Mouse (Mus musculus) adrenal gland, postnatal 25 days (tissue): ENCODE measurements around the gene E130218I03Rik. TPM values are rescaled to one million over a fixed set of nuclear protein-coding genes. Genes with fewer than 3 reads are reported as not detected.
A peak's percentile ranks its signal among the peaks of the same experiment; 100 is the strongest.
"Not testable (repeated sequence)": the region's sequence is repeated elsewhere in the genome, so short reads cannot be mapped to it uniquely, and the experiment has no call there.

Source experiments
- DNase-seq: peaks from one replicate; pipeline ENCODE4 v3.0.0; 2021; ENCODE audit warnings: mixed read lengths
- total RNA-seq: library from RNA; stranded (reverse); gene quantifications from 2 replicates; pipeline ENCODE4 v1.2.3, GENCODE M21; 2021

Gene E130218I03Rik
- total RNA-seq, 1 experiment from 2014 or later: not detected

GRCm38 (mm10) chr4:134252131-134252910 is 8.9 kb downstream of the E130218I03Rik start:
- no peak for DNase-seq

- DNase-seq: no peak
Measured at GRCm38 (mm10) chr4:134252911-134253721, 9.7 kb downstream of the E130218I03Rik start.

DNA sequence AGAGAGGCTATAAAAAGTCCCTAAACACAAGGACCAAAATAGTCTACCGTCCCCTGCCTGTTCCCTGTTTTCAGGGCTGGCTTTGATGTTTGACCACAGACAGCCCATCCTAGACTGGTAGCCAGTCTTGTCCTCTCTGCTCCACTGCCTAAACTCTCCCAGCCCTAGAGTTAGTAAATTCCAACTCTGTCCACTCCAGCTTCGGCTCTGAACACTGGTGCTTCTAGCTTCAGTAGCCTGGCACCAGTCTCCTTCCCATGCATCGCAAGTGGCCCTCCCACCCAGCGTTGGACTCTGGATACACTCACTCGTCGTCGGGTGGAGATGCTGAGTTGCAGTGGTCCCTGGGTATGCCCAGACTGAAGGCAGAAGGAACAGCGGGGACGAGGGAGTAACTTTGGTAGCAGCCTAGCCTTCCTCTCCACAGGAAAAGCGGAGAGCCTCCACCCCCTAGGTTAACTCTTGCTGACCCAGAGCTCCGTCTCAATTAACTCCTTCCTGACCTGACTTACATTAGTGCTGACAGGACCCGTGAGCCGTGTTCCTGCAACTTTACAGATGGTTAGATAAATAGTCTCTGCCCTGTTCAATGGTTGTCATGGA is 10.4 kb downstream of the E130218I03Rik start, which contains the start of gene Grrp1:
TSS of gene Grrp1 (minus strand) at position 385 of the 603 bp plus-strand sequence.
- no peak for DNase-seq

GRCm38 (mm10) chr4:134254835-134255234 is 11.4 kb downstream of the E130218I03Rik start:
- no peak for DNase-seq

DNA sequence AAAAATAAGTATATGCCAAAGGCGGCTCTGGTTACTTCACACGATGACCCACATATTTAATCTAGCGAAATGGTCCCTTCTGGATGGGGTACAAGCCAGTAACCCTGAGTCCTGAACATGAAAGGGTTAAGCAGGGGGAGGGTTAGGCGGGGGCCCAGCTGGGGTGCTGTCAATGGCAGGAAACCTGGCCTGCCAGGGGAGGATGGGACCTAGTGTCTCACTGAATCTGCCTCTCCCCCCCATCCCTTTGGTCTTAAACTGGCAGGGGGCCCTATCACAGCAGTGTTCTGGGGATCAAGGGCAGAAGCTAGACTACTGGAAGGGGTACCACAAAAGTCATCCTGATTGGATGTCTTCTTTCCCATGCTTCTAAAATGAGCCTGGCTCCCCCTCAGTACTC is 12.4 kb downstream of the E130218I03Rik start:
- DNase-seq: no peak

- no peak for DNase-seq
Measured at GRCm38 (mm10) chr4:134256407-134257197, 13.1 kb downstream of the E130218I03Rik start.

DNA sequence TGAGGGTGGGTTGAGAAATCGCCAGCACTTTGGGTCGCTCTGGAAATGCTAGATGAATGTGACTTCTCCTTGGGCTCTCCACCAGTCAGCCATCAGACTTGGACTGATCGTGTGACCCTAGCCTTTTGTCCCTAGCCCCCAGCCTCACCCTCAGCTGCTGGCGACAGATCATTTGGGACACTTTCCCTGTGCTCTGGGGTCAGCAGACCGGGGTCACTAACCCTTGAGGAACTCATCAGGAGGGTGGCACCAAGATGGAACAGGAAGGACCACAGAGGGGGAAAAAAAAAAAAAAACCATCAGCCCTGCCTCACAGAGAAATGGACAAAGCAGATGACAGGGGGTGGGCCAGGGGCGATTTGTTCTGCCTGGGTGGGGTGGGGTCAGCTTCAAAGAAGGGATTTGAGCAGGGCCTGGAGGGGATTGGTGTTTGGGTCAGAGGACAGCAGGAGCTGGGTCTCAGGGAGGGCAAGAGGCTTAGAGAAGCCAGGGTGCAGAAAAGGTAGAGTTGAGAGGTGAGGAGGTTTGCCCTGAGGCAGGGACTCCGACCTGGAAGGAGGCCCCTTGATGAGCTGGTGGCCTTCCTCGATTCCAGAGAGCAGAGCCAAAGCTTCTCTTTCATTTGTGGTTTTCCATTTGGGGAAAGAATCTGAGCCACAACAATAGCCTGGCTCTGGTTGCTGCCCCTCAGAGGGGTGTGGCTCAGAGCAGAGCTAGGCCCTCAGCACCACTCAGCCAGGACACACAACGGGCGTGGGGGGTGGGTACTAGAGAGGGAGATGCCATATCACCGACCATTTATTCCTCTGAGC is 13.9 kb downstream of the E130218I03Rik start:
- no peak for DNase-seq

DNA sequence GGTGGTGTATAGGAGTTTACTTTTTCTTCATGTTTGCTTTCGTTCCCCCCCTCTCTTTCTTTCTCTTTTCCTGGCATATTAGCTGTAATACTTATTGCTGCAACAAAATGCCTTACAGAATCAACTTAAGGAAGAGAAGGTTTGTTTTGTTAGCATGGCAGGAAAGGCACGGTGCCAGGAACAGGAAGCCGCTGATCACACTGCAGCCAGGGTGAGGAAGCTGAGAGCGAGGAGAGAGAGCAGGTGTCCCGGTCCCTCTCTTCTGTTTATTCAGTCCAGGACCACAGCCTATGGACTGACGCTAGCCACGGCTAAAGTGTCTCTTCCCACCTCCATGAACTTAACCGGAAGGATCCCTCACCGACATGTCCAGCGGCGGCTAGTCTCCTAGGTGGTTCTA is 14.9 kb downstream of the E130218I03Rik start:
- no peak for DNase-seq

DNA sequence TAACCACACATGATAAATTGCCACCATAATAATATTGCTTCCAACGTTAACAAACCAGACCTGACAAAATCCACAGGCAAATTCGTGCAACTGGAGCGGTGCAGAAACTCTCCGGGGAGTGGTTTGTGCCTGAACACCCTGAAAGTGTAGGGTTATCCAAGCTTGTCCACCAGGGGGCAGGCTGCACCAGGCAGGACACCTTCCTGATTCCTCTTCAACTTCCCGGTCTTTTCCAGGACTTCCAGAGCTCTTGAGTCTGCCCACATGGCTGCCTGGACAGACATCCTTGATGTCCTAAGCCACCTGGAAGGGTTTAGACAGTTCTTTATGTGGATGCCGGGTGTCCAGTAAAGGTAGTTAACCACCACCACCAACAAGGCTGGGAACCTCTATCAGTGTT is 19.7 kb downstream of the E130218I03Rik start:
- DNase-seq: peak; percentile 76

DNA sequence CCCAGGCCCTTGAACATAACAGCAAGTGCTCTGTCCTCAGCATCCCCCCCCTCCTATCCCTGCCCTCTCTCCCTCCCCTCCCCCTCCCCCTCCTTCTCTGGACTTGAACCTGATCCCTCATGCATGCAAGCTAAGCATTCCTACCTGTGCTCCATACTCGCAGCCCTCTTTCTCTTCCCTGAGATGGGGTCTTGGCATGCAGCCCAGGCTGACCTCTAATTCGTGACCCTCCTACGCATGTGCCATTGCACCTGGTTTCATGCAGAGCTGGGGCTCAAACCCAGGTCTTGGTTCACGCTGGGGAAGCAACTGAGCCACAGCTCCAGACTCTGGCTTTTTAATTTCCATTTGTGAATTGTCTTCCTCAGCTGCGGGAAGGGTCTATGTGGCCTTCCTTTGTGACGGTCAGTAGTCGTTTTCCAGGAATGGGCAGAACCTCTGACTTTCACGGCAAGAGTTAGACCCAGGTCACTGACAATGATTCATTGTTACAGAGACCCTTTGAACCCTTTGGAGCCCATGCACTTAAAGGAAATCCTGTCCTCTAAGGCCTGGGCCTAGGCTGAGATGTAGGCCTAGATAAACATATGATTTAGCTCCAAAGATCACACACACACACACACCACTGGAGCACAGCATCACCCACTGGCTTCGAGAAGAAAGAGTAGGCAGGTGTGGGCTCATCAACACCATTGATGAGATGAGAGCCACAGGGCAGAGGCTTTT is 22.6 kb downstream of the E130218I03Rik start:
- DNase-seq: no peak

- no peak for DNase-seq
Measured at GRCm38 (mm10) chr4:134268102-134268655, 24.7 kb downstream of the E130218I03Rik start.

GRCm38 (mm10) chr4:134269622-134270021 is 26.2 kb downstream of the E130218I03Rik start:
- not testable (repeated sequence) for DNase-seq

GRCm38 (mm10) chr4:134271979-134272378 is 28.5 kb downstream of the E130218I03Rik start:
- DNase-seq: no peak

GRCm38 (mm10) chr4:134272731-134273416 is 29.4 kb downstream of the E130218I03Rik start:
- DNase-seq: no peak

DNA sequence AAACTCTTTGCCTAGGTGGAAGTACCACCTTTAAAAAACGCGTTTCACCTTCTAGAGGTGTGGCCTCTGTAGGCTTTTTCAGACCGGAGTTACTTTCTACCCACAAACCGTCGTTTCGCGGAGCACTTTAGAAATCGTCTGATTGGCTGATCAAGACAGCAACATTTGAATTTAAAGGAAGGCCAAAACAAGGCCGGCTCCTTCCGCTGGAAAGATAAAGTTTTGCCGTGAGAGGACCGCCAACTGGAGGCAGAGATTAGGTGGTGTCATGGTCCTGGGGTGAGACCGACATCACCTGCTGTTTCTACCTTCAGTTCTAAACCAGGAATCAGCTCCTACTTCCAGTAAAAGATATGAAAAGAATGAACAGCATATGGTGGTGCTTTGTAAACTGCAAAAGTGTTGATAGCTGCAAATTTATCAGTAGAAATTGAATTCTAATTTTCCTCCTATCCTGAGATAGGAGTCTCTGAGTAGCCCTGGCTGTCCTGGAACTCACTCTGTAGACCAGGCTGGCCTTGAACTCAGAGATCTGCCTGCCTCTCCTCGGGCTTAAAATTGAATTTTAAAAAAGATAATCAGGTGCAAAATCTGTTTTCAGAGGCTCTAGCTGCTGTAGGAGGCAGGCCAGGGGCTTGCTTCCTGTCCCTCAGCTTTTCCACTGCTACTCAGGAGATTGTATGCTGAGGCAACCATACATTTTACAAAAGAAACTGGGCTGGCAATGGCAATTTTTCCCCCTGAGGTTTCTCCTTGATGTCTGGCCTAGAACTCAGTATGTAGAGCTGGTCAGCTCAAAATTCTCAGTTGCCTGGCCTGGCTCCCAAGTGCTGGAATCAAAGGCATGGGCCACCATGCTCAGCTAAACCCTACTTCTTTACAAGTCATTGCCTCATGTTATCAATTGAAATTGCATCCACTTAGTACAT is 30.2 kb downstream of the E130218I03Rik start:
- no peak for DNase-seq

DNA sequence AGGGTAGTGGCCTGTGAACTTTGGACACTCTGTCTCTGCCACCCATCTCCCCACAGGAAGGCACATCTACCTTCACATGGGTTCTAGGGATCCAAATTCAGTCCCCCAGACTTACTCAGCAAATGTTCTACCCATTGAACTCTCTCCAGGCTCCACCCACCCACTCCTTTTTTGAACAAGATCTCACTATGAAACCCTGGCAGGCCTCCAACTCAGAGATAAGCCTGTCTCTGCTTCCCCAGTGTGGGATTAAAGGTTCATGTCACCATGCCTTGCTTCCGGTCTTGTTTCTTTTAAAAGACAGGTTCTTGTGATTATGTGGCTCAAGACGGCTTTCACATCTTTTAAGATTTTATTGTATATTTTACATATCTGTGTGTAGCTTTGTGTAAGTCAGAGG is 41.5 kb downstream of the E130218I03Rik start:
- DNase-seq: no peak

DNA sequence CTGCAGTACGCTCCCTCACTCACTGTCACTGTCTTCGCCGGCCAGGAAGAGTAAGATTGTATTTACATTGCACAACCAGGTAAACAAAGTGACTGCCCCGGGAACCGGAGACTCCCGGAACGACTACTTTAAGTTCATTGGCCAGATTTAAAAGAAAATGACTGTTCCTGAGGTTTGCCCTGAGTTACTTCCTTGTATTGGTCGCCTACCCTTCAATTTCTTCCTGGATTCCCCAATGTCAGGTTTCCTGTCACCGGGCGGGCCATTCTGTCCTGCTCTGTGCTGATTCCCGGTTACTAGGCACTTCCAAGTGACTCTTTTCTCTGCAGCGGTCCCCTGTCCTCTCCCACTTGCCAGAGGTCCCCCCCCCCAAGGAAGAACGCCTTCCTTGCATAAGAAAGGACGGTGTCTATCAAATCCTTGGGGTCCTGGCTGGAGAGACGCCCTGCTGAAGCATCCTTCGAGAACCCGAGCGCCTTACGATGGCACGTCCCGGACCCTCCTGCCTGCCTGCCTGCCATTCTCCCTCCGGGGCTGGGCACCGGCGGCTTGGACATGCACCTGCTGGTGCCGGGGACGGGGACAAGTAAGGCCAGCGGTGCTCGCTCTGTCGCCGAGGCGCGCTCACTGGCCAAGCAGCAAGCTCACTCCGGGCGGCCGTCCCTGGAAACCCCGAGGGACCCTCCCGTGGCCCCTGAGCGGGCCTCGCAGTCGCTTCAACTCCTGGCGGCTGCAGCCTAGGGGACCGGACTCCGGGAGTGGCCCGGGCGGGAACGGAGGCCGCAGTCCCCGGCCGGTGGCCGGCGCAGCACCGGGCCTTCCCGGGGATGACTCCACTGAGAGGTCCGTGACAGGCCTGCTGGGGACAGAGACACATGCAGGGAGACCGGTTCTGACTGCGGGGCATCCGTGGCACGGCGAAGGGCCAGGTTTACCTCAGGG is 43.0 kb downstream of the E130218I03Rik start:
- DNase-seq: peak; percentile 46
